Mouse (Mus musculus) cortical plate, adult 2 months (tissue): ENCODE results near the gene Stra6. TPM values are rescaled to one million over a fixed set of nuclear protein-coding genes. Genes with fewer than 3 reads are reported as not detected.

ENCODE experiments used
- H3K27ac ChIP-seq: fragments of 200-500 bp; 2 replicates; pipeline ENCODE4 v1.5.1; 2012; ENCODE audit warnings: low read length, control low read depth, inconsistent platforms; ENCODE audit not compliant: insufficient read depth
- H3K4me1 ChIP-seq: fragments of 200-500 bp; 2 replicates; pipeline ENCODE4 v1.6.1; 2011; ENCODE audit warnings: low read length; ENCODE audit not compliant: control insufficient read depth, insufficient read depth
- H3K4me3 ChIP-seq: fragments of 200-500 bp; 2 replicates; pipeline ENCODE4 v1.5.1; 2011; ENCODE audit warnings: mild to moderate bottlenecking, low read length, control low read depth; ENCODE audit not compliant: insufficient read depth
- CTCF ChIP-seq: fragments of 200-500 bp; IDR thresholded peaks from 2 replicates; pipeline ENCODE4 v1.5.1; 2011; ENCODE audit warnings: mild to moderate bottlenecking, control low read depth, low read length; ENCODE audit not compliant: insufficient read depth; ENCODE audit errors: extremely low read depth
- POLR2A ChIP-seq: fragments of 200-500 bp; IDR thresholded peaks from 2 replicates; pipeline ENCODE4 v1.6.1; 2011; ENCODE audit warnings: mild to moderate bottlenecking, low read length, control low read depth; ENCODE audit not compliant: insufficient read depth; ENCODE audit errors: extremely low read depth
- polyA plus RNA-seq: library from polyadenylated mRNA; depleted of rRNA; stranded (reverse); fragments of >200 nt; gene quantifications from 2 replicates; pipeline ENCODE4 v1.2.3, GENCODE M21; 2012

Gene Stra6
- polyA plus RNA-seq, 1 experiment: 9.9 TPM

DNA sequence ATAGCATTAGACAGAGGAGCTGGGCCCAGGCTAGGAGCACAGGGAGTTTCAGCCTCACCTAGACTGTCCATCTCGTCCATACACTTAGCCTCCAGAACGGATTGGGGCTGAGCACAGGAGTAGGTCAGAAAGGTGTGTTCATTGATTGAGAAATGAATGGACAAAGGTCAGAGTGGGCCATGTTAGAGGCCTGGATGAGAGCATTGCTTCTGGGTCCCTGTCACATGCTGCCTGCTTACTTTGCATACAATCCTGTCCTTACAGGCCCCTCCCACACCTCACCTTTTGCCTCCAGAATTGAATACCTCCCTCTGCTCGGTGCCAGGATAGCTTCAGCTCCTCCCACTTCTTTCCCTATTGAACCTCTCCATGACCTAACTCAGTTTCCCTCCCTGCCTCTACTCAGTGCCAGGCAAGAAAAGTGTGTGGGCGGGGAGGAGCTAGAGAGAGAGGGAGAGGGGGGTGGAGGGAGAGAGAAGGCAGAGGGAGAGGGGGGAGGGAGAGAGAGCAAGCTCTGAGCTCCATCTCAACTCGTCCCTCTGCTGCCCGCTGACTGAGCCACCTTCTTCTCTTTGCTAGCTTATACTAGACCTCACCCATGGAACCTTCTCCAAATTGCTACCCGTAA, 52.5 kb downstream of the Stra6 start:
- no peak overlapping the region for H3K4me3 ChIP-seq
- H3K27ac ChIP-seq: no peak overlapping the region
- TF ChIP-seq POLR2A (no peak), CTCF (no peak)
- peaks cover 16% of the 10 kb centered on the region for H3K4me1 ChIP-seq

DNA sequence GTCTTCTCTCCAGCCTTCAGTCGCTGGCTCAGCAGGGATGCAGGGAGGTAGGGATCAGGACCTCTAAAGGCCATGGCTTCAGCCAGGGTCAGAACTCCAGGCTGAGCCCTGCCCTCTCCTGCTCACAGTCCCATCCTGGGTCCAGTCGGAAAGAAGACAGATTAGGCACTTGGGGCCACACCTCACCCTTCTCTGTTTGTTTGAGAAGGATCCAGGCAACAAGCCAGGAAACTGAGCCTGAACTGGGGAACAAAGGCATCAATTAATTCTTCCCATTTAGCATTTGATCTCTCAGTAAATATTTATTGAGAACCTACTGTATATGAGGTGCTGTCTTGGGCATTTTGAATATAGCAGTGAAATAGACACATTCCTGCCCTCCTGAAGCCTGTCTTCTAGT, 55.1 kb downstream of the Stra6 start, which contains the start of gene Ccdc33:
TSS of gene Ccdc33 (minus strand) at position 153 of the 400 bp plus-strand sequence.
- TF ChIP-seq CTCF (no peak), POLR2A (no peak)
- Histone ChIP-seq H3K4me3 (no peak within 1 kb of the TSS), H3K27ac (no peak within 1 kb of the TSS), H3K4me1 (peaks cover 9% of the 10 kb centered on the region)

DNA sequence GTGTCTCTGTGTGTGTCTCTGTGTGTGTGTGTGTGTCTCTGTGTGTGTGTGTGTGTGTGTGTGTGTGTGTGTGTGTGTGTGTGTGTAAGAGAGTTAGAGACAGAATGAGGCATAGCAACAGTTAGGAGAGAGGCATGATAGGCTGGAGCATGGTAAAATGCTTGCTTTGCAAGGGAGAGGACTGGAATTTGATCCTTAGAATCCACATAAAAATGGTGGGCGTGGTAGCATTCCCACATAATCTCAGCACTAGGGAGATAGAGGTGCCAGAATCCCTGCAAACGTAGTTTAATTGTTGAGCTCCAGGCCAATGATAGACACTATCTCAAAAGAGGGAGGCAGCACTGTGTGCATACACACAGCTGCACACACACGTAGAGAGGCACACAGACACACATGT, 61.5 kb downstream of the Stra6 start:
- no peaks in the 10 kb centered on the region for H3K4me1 ChIP-seq
- no peak for TF ChIP-seq CTCF
- no peak for TF ChIP-seq POLR2A
- H3K27ac ChIP-seq: no peak overlapping the region
- no peak overlapping the region for H3K4me3 ChIP-seq

DNA sequence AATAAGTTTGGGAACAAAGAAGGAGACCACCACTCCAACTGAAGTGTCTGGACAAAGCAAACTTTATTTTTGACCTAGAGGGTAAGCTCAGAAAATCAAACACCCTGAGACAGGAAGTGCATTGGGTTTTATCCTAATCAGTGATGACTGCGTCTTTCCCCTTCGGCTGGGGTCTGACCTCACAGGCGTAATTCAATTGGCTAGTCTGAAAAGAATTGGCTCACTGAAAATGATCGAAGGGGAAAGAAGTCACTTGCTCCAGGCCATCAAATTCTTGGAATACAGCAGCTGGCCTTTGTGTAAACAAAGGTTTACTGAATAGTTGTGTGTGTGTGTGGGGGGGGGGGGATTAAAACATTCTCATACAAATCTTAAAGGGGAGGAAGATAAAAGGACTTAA, 62.2 kb downstream of the Stra6 start:
- no peak for TF ChIP-seq POLR2A
- no peak for TF ChIP-seq CTCF
- Histone ChIP-seq H3K4me1 (no peaks in the 10 kb centered on the region), H3K4me3 (no peak overlapping the region), H3K27ac (no peak overlapping the region)

DNA sequence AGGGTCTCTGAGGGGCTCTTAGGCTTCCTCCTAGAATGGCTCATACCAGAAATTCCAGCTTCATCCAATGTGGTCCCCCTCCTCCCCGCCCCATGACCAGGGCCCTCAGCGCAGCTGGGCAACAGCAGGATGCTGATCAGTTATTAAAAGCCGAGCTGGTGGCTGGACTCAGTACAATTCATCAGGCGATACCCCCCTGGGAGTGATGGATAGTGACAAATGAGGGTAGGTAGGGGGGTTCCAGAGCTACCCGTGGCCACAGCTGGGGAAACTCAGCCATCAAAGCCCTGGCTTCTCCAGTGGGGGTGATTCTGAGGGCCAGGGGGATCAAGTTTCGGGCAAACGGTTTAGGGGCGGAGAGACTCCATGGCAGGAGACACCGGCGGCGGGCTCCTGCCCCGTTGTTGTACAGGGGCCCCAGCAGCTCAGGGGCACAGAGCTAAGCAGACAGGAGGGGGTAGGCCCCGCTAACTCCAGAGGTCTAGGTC, 65.4 kb downstream of the Stra6 start:
- no peaks in the 10 kb centered on the region for H3K4me1 ChIP-seq
- TF ChIP-seq CTCF (no peak), POLR2A (no peak)
- no peak overlapping the region for H3K4me3 ChIP-seq
- no peak overlapping the region for H3K27ac ChIP-seq

DNA sequence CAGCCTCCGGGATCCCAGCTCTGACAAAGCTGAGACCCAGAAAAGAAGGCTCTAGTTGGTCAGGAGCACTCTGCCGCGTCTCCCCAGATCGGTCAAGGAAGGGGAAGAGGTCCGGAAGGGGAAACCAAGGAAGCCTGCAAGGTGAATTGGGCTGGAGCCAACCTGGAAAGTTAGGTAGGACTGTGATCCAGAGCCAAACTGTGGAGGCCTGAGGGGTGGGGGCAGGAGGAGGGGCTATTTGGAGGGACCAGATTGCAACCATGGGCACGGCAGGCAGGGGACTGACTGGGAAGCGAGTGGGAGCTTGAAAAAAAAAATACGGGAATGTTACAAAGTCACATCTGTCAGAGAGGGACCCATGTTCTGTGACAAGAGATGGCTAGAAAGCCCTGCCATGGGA, 65.9 kb downstream of the Stra6 start:
- Histone ChIP-seq H3K4me1 (no peaks in the 10 kb centered on the region), H3K27ac (no peak overlapping the region), H3K4me3 (no peak overlapping the region)

GRCm38 (mm10) chr9:58130909-58131308, 67.3 kb downstream of the Stra6 start:
- H3K4me1 ChIP-seq: no peaks in the 10 kb centered on the region
- H3K27ac ChIP-seq: no peak overlapping the region
- TF ChIP-seq CTCF (no peak), POLR2A (no peak)
- no peak overlapping the region for H3K4me3 ChIP-seq

More for the DNA sequence above, 65.9 kb downstream of the Stra6 start:
- TF ChIP-seq CTCF: no peak
- TF ChIP-seq POLR2A: no peak

- Histone ChIP-seq H3K4me3 (no peak overlapping the region), H3K27ac (no peak overlapping the region), H3K4me1 (no peaks in the 10 kb centered on the region)
- no peak for TF ChIP-seq POLR2A
- TF ChIP-seq CTCF: no peak
Measured at GRCm38 (mm10) chr9:58131735-58132134, 68.1 kb downstream of the Stra6 start.

DNA sequence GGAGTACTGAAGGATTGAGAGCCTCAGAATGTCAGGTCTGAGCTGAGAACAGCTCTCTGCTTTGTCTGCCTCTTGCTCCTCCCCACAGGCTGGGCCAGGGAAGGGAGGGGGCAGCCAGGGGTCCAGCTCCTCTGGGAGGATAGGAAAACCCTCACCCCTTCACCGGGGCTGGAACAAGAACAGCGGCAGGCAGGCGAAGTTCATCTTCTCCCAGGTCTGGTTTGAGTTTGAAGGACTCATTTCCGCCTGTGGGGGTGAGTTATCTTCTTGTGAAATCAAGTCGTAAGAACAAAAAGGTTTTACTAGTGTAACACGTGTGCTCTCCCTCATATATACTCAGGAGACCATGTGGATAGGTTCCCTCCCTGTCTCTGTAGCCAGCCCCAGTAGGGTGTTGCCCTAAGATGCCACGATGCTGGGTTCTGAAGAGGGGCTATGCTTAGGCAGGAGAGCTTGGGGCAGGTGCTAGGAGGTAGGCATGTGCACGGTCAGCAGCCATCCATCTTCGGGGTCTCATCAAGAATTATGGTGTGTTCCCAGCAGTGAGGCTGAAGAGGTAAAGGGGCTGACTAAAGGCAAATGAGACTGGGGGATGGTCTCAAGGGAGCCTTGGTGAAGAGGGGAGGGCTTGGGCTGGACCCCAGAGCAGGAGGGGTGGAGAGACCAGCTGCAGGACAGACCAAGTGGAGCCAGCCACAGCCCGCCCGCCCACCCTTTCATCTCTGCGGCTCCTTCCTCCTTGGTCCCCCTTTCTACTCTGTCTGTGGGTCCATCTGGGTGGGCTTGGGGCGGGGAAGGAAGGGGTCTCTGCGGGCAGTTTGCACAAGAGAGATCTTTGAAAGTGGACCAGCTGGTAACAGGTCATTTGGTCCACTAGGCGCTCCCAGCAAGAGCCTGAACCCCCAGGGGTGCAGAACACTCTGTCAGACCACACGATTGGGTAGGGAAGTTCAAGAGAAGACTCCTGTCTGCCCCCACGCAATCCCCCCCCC, 70.6 kb downstream of the Stra6 start:
- no peak overlapping the region for H3K27ac ChIP-seq
- H3K4me1 ChIP-seq: no peaks in the 10 kb centered on the region
- no peak for TF ChIP-seq POLR2A
- no peak overlapping the region for H3K4me3 ChIP-seq
